Mouse (Mus musculus): ENCODE data around the gene Tfeb.
A peak's percentile ranks its signal among the peaks of the same experiment; 100 is the strongest.

Tfeb gene

DNA sequence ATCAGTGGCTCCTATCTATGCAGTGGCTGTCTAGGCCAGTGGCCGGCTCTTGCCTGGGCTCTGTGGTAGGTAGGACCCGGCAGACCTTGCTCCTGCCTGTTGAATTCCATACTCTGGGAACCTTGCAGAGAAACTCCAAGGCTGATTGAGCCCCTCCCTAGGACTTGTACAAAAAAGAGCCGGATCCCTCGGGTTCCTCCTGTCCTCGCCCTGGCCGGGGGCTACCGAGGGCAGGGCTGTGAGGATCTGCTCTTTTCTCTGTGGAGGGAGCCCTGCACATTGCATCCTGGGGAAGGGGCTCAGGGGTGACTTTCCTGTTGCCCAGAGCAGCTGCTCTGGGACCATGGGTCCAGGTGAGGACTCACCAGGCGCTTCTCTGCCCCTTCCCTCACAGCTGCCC is 50.8 kb downstream of the Tfeb start:
- DNase-seq (ENCODE audit: low read depth, low spot score), result no peak

DNA sequence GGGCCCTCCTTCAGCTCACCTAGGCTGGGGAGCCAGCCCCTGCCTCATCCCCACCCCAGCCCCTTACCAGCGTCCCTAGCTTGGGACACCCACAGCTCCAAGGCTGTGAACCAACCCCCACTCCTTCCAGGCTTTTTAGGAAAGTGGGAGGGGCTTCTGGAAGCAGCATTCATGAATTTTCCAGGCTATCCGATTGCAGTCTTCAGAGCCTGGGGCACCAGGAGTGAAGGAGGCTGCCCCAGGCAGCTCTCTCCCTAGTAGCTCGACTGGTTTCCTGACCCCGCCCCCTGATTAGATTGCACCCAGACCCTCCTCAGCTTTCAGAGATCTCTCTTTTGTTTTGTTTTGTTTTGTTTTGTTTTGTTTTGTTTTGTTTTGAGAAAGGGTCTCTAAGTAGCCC is 51.5 kb downstream of the Tfeb start:
- peak; percentile 56 for DNase-seq (ENCODE audit: low read depth, low spot score)

DNA sequence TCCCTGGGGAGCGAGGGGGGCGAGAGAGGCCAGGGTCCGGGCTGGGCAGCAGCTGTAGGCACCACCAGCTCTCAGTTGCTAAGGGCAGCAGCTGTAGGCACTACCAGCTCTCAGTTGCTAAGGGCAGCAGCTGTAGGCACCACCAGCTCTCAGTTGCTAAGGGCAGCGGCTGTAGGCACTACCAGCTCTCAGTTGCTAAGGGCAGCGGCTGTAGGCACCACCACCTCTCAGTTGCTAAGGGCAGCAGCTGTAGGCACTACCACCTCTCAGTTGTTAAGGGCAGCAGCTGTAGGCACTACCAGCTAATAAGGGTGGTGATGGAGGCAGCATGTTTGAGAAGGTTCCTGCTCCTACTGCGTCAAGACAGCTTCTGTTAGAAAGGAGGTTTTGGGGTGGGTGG is 52.2 kb downstream of the Tfeb start:
- DNase-seq (ENCODE audit: low read depth, low spot score), result no peak

DNA sequence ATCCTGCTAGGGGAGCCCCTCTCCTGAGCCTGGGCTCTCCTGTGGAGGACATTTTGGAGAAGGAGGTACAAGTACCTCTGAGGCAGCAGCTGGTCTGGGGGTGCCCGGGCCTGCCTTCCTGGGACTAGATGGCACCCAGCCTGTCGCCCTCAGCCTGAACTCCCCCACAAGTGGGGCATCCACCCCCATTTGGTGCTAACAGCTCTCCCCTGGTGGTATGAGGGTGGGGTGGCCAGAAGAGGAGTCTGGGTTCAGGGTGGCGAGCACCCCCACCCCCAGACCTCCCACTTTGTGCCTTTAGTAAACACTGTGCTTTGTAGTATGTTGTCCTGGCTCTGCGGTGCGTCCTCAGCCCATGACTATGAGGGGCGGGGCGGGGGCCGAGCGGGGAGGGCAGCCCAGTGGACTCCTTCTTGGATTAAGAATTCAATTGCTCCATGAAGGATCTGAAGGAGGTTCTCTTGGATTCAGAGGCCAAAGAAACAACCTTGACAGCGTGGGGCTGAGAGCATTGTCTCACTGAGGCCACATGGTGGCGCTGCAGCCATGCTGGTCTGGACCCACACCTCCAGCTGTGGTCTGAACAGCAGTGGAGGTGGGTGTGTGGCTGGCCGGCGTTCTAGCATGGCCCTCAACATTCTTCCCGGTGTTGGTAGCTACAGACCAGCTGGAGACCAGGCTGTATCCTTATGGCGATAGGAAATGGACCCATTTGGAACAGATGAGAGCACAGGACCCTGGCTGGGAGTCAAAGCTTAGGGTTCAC is 55.5 kb downstream of the Tfeb start:
- peak; percentile 92 for DNase-seq (ENCODE audit: low read depth, low spot score)

DNA sequence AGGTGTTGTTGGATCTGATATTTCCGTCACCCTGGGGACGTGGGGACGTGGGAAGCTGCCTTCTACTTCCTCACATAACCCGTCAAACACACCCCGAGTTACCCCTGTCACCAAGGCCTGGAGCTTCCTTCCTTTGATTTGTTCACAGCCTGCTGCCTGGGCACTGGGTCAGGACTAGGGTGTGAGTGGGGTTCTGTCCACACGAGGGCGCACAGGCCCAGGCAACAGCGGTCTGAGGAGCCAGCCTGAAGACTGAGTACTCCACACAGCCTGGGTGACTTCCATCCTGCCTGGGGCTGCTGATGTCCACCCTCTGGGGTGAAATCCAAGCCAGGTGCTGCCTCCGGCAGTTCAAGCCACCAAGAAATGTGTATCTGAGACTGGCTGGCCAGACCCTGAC is 56.5 kb downstream of the Tfeb start:
- peak; percentile 89 for DNase-seq (ENCODE audit: low read depth, low spot score)

DNA sequence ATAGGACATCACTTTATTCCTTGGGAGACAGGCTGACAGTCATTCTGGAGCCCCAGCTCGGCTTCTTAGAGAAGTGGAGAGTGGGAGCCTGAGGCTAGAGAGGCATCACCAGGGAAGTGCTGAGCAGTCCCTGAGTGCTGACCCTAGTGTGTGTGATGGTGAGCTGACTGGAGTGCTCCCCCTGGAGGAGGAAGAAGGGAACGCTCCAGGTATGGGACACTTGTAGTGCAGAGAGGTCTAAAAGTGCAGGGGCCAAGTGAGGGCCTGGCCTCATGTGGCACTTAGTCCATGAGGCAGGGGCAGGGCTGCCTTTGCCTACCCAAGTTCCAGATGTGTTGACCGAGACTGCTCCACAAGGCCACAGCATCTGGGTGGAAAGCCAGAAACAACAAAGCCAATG is 58.6 kb downstream of the Tfeb start:
- DNase-seq (ENCODE audit: low read depth, low spot score), result peak; percentile 82

DNA sequence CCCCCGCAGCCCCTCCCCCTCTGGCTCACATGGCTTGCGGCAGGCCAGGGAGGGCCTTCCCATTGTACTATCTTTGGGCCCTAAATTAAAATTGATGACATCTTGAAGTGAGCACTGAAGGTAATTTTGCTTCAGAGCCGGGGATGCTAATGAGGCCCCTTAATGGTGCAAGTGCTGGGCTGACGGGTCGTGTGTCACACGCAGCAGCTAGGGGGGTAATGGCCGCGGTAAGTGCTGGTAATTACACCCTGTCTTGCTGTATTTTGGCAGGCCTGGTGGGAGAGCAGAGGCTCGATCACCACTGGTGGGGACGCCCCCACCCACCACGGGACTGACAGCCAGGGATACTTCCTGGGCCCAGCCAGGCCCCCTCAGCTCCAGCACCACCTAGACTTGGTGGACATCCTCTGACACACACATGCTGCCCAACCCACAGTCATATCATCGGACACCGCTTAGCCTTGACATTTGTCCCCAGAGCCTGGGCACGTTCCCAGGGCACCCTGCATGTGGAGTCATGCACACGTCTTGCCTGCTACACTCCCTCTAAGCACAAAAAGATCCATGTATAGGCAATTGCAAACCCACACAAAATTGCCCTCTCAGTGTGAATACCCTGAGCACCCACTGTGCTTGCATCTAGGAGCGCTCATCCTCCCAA is 59.5 kb downstream of the Tfeb start:
- DNase-seq (ENCODE audit: low read depth, low spot score), result no peak

DNA sequence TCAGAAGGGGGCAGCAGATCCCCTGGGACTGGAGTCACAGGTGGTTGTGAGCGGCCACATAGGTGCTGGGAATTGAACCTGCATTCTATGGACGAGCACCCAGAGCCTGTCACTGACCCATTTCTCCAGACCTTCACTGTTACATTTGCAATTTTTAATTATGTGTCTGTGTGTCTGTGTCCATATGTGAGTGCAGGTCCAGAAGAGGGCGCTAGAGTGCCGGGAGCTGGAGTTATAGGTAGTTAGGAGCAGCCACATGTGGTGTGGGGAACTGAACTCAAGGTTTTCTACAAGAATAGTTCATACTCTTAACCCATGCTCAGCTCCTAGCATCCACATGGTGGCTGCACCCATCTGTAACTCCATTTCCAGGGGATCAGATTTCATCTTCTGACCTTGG is 60.1 kb downstream of the Tfeb start:
- no peak for DNase-seq (ENCODE audit: low read depth, low spot score)

DNA sequence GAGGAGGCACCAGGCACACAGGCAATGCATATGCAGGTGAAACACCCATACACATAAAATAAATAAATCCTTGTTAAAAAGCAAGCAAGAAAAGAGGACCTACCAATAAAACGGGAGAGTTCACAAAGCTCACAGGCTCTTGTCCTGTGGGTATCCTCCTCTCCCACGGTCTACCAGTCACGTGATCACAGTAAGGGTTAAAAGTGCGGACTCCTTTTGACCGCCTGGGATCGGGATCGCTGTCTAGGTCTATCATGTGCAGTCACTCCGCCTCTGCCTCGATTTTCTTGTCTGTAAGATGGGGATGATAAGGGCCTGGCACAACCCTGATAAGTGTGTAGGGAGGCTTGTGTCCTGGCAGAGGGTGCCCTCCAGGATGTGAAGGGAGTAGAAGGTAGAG is 60.6 kb downstream of the Tfeb start:
- DNase-seq (ENCODE audit: low read depth, low spot score), result no peak

DNA sequence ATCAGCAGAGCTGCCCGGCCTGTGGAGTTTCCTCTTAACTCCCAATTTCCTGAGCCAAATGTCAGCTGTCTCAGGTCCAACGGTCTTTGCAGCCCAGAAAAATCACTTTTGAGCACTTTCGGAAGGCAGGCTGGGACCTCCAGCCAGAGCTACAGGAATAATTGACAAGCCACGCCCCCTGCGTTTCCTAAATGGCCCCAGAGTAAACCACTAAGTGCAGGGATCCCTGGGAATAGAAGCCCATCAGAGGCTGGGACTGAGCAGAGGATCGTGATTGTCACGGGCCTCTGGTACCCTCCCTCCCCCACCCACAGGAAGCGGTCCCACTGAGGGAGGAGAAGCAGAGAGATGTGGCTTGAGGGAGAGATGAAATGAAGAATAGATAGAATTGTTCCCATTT is 66.0 kb downstream of the Tfeb start:
- DNase-seq (ENCODE audit: low read depth, low spot score), result no peak

DNA sequence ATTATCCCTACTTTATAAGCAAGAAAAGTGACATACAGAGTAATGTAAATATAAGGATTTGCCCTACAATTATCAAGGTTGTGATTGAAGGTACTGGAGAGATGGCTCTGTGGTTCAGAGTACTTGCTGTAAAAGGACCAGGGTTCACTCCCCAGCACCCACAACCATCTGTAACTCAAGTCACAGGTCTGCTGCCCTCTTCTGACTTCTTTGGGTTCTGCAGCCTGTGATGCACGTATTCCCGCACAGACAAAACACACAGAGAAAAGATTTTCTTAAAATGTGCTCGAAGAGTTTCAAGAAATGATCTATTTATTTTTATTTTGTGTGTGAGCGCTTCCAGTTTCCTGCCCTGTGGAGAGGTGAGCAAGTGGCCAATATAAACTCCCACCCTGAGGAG is 66.8 kb downstream of the Tfeb start:
- no peak for DNase-seq (ENCODE audit: low read depth, low spot score)

DNA sequence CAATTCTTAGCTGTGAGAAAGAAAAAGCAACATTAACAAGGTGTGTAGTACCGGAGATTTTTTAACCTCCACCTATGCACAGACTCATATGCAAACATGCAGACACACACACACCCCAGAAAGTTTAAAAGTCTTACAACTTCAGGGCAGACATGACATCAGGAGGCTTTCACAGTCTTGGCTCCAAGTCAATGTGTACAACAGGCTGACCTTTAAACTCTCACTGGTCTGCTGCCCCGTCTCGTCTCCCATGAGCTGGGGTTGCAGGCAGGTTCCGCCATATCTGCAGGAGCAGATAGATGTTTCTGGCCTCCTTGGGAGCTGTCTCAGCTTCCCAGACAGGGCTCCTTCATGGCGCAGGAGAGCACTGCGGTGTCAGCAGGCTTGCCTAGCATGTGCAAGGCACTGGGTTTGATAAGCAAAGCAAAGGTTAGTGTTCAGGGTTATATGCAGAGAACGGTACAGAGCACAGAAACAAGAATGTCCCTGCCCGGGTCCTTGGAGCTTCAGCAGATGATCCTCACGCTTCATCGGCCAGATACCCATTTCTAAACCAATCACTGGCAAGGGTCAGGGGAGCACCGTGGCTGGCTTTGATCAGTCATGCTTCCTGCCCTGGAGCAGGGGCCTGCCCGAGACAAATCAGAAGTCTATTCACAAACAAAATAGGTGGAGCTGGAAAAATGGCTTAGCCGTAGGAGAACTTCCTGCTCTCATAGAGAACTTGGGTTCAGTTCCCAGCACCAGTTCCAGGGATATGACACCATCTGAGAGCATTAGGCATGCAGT is 68.4 kb downstream of the Tfeb start:
- DNase-seq (ENCODE audit: low read depth, low spot score), result no peak

DNA sequence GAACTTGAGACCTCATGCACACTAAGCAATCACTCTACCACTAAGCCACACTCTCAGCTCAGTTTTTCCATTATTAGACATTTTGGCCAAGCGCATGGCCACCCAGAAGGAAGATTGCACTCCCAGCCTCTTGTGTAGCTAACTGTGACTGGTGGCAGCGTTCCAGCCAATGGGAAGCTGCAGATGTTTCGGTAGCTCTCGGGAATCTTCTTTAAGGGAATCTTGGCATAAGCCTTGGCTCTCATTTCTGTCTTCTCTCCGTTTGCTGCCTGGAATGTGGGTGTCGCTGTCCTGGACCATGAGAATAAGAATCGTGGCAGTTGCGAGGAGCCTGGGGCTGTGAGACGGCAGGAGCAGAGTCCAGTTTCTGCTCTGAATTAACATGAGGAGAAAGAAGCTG is 69.4 kb downstream of the Tfeb start:
- DNase-seq (ENCODE audit: low read depth, low spot score), result no peak

DNA sequence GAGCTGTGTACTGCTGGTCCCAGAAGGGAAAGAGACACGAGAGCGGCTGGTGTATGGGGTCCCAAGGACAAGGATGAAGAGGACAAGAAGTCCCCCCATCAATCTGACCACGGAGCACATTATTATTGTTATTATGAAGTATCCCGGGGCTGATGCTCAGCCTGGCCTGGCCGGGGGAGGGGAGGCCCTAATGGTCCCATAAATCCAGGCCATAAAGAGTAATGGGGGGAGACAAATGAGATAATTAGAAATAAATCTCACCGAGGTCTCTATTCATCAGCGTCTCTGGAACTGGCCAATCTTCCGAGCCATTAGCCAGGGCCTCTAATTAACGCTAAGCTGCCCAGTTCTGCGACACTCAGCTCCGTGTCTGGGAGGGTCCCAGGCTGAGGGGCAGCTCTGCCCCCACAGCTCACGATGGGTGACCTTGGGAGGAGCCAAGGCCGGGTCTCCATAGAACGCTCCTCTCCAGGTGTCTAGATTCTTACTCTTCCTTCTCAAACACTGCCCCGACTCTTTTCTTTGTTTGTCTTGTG is 74.5 kb downstream of the Tfeb start:
- no peak for DNase-seq (ENCODE audit: low read depth, low spot score)

DNA sequence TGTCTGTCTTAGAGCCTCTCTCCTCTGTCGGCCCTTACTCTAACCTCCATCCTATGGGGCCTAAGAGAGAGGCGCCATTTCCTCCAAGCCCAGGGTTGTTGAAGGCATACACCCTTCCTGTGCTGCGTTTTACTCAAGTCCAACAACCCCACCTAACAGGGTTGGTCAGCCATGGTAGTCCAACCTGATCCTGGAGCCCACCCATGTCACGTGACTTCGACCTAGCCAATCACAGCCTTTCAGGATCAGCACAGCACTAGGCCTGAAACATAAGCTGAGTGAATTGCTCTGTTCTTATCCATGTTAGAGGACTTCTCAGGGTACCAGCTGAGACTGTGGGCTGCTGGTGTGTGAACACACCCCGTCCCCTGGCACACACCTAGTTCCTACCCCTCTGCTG is 75.4 kb downstream of the Tfeb start:
- no peak for DNase-seq (ENCODE audit: low read depth, low spot score)

DNA sequence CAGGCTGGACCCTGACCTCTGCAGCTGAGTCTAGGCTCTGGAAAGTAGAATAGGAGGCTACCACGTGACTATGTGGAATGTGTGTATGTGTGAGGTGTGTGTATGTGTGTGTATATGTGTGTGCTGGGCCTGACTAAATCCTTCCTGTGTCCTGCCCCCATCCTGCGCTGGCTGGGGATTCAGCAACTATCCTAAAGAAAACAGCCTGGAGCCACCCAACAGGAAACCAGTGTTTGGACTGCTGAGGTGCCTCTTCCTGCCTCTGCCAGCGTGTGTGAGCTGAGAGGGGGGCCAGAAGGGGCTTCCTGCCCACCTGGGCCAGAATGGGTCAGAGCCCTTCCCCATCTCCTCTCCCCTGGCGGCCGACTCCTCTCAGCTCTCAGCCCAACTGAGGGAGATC is 76.8 kb downstream of the Tfeb start:
- DNase-seq (ENCODE audit: low read depth, low spot score), result no peak

DNA sequence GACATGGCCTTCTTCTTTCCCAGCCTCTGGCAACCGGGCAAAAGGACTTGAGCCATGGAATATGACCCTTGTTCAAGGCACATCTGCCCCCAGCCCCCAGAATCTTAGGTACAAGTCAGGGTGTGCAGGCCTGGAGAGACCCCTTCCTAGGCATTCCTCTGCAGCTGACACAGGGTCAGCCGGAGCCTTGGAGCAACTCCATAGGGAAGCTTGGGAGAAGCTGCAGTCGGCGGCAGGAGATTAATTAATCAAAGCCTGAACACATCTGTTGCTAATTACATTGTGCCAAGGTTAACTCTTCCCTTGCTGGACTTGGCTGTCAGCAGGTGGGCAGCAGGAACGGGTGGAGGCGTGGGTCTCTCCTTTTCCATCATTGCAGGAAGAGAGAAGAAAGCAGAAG is 77.7 kb downstream of the Tfeb start:
- peak; percentile 63 for DNase-seq (ENCODE audit: low read depth, low spot score)

DNA sequence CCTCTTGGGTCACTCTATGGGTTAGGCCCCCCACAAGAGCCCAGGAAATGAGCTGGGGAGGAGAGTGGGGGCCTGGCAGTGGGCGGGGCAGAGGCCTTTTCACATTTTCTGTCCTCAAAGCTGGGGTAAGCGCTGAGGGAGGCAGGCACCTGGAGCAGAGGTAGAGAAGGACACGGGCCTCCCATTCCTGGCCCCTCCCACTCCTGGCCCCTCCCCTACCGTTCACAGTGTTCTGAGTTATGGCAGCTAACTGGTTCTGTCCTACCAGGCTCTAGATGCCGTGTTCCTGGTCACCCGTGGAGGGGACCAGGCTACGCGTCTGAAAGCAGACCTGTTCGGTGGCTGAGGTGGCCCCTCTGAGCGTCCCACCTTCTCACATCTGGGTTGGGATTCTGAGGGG is 78.6 kb downstream of the Tfeb start:
- no peak for DNase-seq (ENCODE audit: low read depth, low spot score)

DNA sequence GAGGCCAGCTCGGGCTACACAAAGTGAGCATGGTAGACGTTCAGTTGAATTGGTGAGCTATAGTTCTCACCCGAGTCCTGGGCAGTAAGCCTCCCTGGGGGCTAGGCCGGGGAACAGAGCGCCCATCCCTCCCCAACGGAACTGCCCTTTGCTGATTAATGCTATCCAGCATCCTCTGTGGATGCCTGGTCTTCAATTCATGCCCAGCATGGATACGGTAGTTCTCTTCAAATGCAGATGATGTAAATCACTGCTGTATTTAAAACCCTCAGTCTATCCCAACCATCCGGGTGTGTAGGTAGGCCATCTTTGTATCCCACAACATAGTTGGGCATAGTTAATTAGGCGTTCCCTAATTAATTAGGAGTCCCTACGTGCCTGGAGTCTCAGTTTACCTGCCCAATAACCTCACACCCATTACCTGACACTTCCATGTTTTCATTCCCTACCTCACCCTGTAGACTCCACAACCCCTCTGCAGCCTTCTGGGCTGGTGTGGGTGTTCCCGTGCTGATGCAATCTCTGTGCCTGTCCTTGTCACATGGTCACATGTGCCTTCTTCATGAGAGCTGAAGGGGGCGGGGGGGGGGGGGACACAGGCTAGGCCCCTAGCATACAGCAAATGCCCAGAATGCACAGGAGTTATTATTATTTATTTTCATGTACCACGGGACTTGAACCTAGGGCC is 81.4 kb downstream of the Tfeb start:
- no peak for DNase-seq (ENCODE audit: low read depth, low spot score)

DNA sequence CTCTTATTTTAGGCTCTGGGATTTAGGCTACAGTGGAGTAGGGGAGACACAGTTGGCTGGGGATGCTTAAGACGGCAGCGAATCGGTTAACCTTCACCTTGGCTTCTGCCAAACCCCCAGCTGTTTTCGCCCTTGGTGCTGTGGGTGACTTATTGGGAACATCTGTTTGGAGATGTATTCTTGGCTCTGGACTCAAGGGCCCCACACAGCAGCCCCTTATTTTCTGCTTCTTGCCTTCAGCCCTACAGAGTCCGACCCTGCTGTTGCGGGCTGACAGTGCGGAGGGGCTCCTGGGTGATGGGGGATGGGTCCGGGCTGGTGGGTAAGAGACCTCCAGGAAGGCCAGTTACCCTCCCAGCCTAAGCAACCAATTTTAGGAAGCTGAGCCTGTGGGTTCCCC is 84.5 kb downstream of the Tfeb start:
- DNase-seq (ENCODE audit: low read depth, low spot score), result no peak

DNA sequence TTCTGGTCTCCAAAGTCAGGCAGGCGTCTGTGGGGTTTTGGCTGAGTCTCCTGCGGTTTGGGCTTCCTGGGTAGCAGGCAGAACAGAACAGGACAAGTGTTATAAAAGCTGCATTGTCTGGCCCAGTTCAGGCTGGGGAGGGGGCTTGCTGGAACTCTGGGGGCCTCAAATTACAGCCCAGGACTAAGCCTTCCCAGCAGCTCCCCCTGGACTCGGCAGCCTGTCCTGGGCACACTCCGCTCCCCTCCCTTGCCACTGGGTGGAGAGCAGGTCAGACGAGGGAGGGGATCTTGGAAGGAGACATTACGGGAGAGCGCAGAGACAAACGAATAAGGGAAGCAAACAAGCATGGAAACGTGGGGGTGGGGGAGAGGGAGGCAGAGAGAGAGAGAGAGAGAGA is 94.3 kb downstream of the Tfeb start:
- no peak for DNase-seq (ENCODE audit: low read depth, low spot score)

DNA sequence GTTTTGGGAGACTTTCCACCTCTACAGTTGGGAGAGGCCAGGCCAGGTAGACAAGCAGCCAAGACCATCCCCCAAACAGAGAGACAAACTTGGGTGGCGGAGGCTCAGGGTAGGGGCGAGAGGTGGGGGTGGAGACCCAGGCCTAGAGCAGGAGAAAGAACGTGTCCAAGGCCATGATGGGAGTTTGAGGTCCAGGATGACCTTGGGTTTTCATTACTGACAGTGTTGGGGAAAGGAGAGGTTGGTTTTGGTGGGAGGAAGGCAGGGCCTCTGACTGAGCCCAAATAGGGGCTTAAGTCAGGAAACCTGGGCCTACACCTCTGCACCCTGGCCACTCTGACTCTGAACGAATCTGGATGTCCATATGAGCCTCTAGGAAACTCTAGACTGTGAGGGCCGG is 94.9 kb downstream of the Tfeb start:
- no peak for DNase-seq (ENCODE audit: low read depth, low spot score)
